Mouse (Mus musculus): Measurements from ENCODE around the gene Zfp345. TPM values are rescaled to one million over a fixed set of nuclear protein-coding genes. Genes with fewer than 3 reads are reported as not detected.
"Not testable (repeated sequence)": the region's sequence is repeated elsewhere in the genome, so short reads cannot be mapped to it uniquely, and the experiment has no call there.

Gene Zfp345
- 0.10 TPM in 1 of 2 replicates, not detected in the other for polyA plus RNA-seq (2015; fragmentation: Nextera tagmentation; extraction: Ambion mirVana)

DNA sequence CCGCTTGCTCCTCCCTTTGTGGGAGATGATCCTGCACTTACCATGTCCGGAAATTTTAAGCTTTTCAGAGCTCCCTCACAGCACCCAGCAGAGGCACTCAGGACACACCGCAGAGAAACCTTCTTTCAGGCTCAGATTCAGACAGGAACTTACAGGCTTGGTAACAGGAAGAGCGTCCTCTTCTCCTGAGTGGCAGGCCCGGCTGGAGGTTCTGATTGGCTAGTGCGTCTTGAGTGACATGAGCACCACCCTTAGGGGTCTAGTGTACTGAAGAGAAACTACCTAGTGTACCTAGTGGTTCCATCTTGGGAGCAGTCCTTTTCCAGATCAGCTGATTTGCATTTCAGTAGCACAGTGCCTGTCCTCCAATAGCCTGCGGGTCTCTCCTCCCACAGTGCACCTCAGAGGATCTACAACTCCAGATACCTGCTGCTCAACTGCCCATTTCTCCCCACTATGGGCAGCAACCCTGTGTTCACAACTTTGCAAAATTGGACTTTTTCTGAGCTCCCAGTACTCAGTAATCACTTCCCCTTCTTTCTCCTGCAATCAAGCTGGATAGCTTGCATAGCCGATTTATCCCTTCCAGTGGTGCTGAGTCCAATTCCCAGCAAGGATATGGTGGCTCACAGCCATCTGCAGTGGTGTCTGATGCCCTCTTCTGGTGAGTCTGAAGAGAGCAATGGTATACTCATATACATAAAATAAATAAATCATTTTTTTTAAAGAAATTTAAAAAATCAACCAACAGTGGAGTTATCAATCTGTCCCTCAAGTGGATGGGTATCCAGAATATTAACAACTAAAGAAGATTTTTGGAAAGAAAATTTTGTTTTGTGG is at the start of gene Zfp345:
TSS of gene Zfp345 (minus strand) at position 153 of the 840 bp plus-strand sequence.
- H3K4me1 ChIP-seq (replicated peaks; ENCODE audit: control insufficient read depth, insufficient read depth, low read length); H3K27ac ChIP-seq (ENCODE audit: low read length); ATAC-seq (ENCODE audit: low read depth); H3K4me2 ChIP-seq (ENCODE audit: low read depth, low read length); H3K4me3 ChIP-seq (ENCODE audit: low read length); H3K9me3 ChIP-seq (ENCODE audit: control insufficient read depth, low read length); H3K27me3 ChIP-seq (ENCODE audit: control insufficient read depth, insufficient read depth, low read depth, low read length); H3K36me3 ChIP-seq (ENCODE audit: control insufficient read depth, insufficient read depth, low read length); H3K9ac ChIP-seq (ENCODE audit: low read length): not testable (repeated sequence)
- 65% methylated on average over 7 of the region's 8 CpGs for WGBS

GRCm38 (mm10) chr2:150525703-150526207 is 40.9 kb upstream of the Zfp345 start:
- peaks cover 11% of the 10 kb centered on the region for H3K27me3 ChIP-seq (ENCODE audit: control insufficient read depth, insufficient read depth, low read depth, low read length)
- H3K4me3 ChIP-seq (ENCODE audit: low read length): peak overlapping the region; percentile 40
- H3K4me2 ChIP-seq (ENCODE audit: low read depth, low read length): peak overlapping the region; percentile 61
- H3K27ac ChIP-seq (ENCODE audit: low read length): no peak overlapping the region
- H3K4me1 ChIP-seq (replicated peaks; ENCODE audit: control insufficient read depth, insufficient read depth, low read length): 0 out of 2 replicates have a peak, but pooled peaks cover 3% of the 10 kb centered on the region
- no peaks in the 10 kb centered on the region for H3K9me3 ChIP-seq (ENCODE audit: control insufficient read depth, low read length)
- H3K36me3 ChIP-seq (ENCODE audit: control insufficient read depth, insufficient read depth, low read length): no peaks in the 10 kb centered on the region
- ATAC-seq (ENCODE audit: low read depth): peak; percentile 52; the same call in 1 of the 2 replicates
- 4% methylated on average over 39 of the region's 42 CpGs for WGBS
- peak overlapping the region; percentile 32 for H3K9ac ChIP-seq (ENCODE audit: low read length)

DNA sequence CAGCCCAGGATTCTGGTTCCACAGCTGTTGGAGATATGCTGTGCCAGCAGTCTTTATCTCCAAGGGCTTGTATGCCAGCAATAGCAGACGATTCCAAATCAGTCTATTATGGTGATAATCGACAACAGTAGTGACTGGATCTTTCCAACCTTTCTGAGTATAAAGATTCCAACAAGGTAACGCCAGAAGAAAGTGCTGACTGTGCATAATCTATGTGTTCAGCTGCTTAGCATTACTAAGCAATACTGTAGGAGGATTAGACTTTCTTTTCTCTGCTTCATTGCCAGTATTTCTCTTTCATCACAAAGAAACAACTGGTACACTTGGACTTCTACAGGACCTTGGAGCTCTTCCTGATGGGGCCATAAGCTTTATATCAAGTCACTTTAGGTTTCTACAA is 27.9 kb upstream of the Zfp345 start:
- no peak for ATAC-seq (ENCODE audit: low read depth)
- no peaks in the 10 kb centered on the region for H3K36me3 ChIP-seq (ENCODE audit: control insufficient read depth, insufficient read depth, low read length)
- H3K9ac ChIP-seq (ENCODE audit: low read length): no peak overlapping the region
- H3K27me3 ChIP-seq (ENCODE audit: control insufficient read depth, insufficient read depth, low read depth, low read length): no peaks in the 10 kb centered on the region
- H3K27ac ChIP-seq (ENCODE audit: low read length): no peak overlapping the region
- H3K4me3 ChIP-seq (ENCODE audit: low read length): no peak overlapping the region
- no peaks in the 10 kb centered on the region for H3K9me3 ChIP-seq (ENCODE audit: control insufficient read depth, low read length)
- WGBS: 71% methylated on average over 3 of the region's 3 CpGs
- no peaks in the 10 kb centered on the region for H3K4me1 ChIP-seq (replicated peaks; ENCODE audit: control insufficient read depth, insufficient read depth, low read length)
- H3K4me2 ChIP-seq (ENCODE audit: low read depth, low read length): no peak overlapping the region

- not testable (repeated sequence) for H3K9me3 ChIP-seq (ENCODE audit: control insufficient read depth, low read length); H3K4me1 ChIP-seq (replicated peaks; ENCODE audit: control insufficient read depth, insufficient read depth, low read length); H3K27me3 ChIP-seq (ENCODE audit: control insufficient read depth, insufficient read depth, low read depth, low read length); H3K36me3 ChIP-seq (ENCODE audit: control insufficient read depth, insufficient read depth, low read length); H3K9ac ChIP-seq (ENCODE audit: low read length); H3K27ac ChIP-seq (ENCODE audit: low read length)
- WGBS: 26% methylated on average over 60 of the region's 60 CpGs
- peak; percentile 77 for ATAC-seq (ENCODE audit: low read depth)
- Histone ChIP-seq H3K4me2 (ENCODE audit: low read depth, low read length) (peak overlapping the region; percentile 49), H3K4me3 (ENCODE audit: low read length) (peak overlapping the region; percentile 31)
These were observed 15.5 kb upstream of the Zfp345 start for GRCm38 (mm10) chr2:150500124-150500973.

DNA sequence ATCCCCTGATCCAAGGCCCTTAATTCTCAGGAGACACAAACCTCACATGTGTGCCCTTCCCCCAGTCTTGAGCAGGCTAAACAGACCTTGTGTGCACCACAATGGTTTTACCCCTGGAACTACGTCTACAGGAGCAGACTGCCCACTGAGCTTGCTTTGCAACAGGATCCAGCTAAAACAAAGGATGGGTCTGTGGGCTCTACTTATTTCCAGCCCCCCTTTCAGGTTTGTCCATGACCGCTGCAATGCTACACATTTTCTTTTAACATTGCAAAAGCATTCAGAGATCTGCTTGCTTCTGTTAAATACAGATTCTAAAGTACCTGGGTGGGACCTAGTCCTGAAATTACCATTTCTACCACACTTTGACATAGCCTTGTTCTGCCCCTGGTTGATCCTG is 8.1 kb upstream of the Zfp345 start:
- WGBS: 67% methylated on average over 2 of the region's 2 CpGs

GRCm38 (mm10) chr2:150451180-150451919 is 33.5 kb downstream of the Zfp345 start, which contains the start of gene Zfp442:
TSS of gene Zfp442 (minus strand) at chr2:150451486.
- H3K27me3 ChIP-seq (ENCODE audit: control insufficient read depth, insufficient read depth, low read depth, low read length); H3K4me1 ChIP-seq (replicated peaks; ENCODE audit: control insufficient read depth, insufficient read depth, low read length); H3K36me3 ChIP-seq (ENCODE audit: control insufficient read depth, insufficient read depth, low read length); H3K9me3 ChIP-seq (ENCODE audit: control insufficient read depth, low read length): not testable (repeated sequence)
- Histone ChIP-seq H3K4me2 (ENCODE audit: low read depth, low read length) (peak within 1 kb of the TSS; percentile 59), H3K27ac (ENCODE audit: low read length) (peak within 1 kb of the TSS; percentile 39; the same call in 1 of the 2 replicates), H3K4me3 (ENCODE audit: low read length) (peak within 1 kb of the TSS; percentile 55), H3K9ac (ENCODE audit: low read length) (peak within 1 kb of the TSS; percentile 66)
- under 1% methylated on average over 18 of the region's 18 CpGs for WGBS
- peak; percentile 100 for ATAC-seq (ENCODE audit: low read depth)

More for the DNA sequence above, 8.1 kb upstream of the Zfp345 start:
- no peak overlapping the region for H3K4me2 ChIP-seq (ENCODE audit: low read depth, low read length)
- H3K36me3 ChIP-seq (ENCODE audit: control insufficient read depth, insufficient read depth, low read length): no peaks in the 10 kb centered on the region
- H3K4me1 ChIP-seq (replicated peaks; ENCODE audit: control insufficient read depth, insufficient read depth, low read length): no peaks in the 10 kb centered on the region
- no peak for ATAC-seq (ENCODE audit: low read depth)
- H3K27me3 ChIP-seq (ENCODE audit: control insufficient read depth, insufficient read depth, low read depth, low read length): no peaks in the 10 kb centered on the region
- no peak overlapping the region for H3K4me3 ChIP-seq (ENCODE audit: low read length)
- H3K9ac ChIP-seq (ENCODE audit: low read length): no peak overlapping the region
- H3K27ac ChIP-seq (ENCODE audit: low read length): no peak overlapping the region
- no peaks in the 10 kb centered on the region; the same call in 1 of the 2 replicates for H3K9me3 ChIP-seq (ENCODE audit: control insufficient read depth, low read length)

DNA sequence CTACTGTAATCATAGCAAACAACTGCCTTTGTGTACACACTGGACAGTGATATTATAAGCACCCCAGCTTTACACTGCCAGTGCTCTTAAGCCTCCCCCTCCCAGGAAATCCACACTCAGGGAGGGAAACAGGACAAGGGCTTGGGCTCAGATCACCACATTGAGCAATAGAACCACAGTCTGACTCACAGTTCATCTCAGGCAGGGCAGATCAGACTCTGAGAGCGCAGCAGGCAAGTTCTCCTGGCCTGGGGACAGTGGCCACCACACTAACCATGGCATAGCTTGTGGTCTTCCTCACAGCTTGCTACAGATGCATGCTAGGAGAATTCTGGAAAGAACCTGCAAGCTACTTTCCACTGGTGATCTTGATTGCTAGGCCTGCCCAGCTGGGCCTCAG is 45.8 kb downstream of the Zfp345 start:
- H3K27ac ChIP-seq (ENCODE audit: low read length); H3K9ac ChIP-seq (ENCODE audit: low read length); H3K4me1 ChIP-seq (replicated peaks; ENCODE audit: control insufficient read depth, insufficient read depth, low read length); H3K4me3 ChIP-seq (ENCODE audit: low read length); H3K36me3 ChIP-seq (ENCODE audit: control insufficient read depth, insufficient read depth, low read length); ATAC-seq (ENCODE audit: low read depth); H3K4me2 ChIP-seq (ENCODE audit: low read depth, low read length); H3K27me3 ChIP-seq (ENCODE audit: control insufficient read depth, insufficient read depth, low read depth, low read length); H3K9me3 ChIP-seq (ENCODE audit: control insufficient read depth, low read length): not testable (repeated sequence)
- 91% methylated on average over 1 of the region's 1 CpGs for WGBS

Measured in lung, embryonic 16.5 days (tissue).